Mouse (Mus musculus) liver, embryonic 15.5 days (tissue): ENCODE data around the gene Atp2a3. TPM values are rescaled to one million over a fixed set of nuclear protein-coding genes. Genes with fewer than 3 reads are reported as not detected.

Experiments used
- ATAC-seq: fragments of 200-750 bp; cut with Nextera tagmentation; 2 replicates; pipeline ENCODE4 v1.8.0; 2017; ENCODE audit warnings: moderate number of reproducible peaks, mild to moderate bottlenecking, moderate library complexity; ENCODE audit not compliant: insufficient read depth
- H3K27ac ChIP-seq: fragments of 300-500 bp; sonication (generic); replicated peaks from 2 replicates; pipeline ENCODE4 v1.5.1; 2015; ENCODE audit warnings: mild to moderate bottlenecking, inconsistent platforms
- H3K27me3 ChIP-seq: fragments of 300-500 bp; sonication (generic); 2 replicates; pipeline ENCODE4 v1.6.1; 2015; ENCODE audit warnings: mild to moderate bottlenecking, inconsistent platforms
- H3K36me3 ChIP-seq: fragments of 300-500 bp; sonication (generic); replicated peaks from 2 replicates; pipeline ENCODE4 v1.6.1; 2015; ENCODE audit warnings: moderate library complexity, mild to moderate bottlenecking, inconsistent platforms
- H3K4me1 ChIP-seq: fragments of 300-500 bp; sonication (generic); replicated peaks from 2 replicates; pipeline ENCODE4 v1.6.1; 2015; ENCODE audit warnings: inconsistent platforms
- H3K4me2 ChIP-seq: fragments of 300-500 bp; sonication (generic); 2 replicates; pipeline ENCODE4 v1.6.1; 2015; ENCODE audit warnings: moderate library complexity, mild to moderate bottlenecking, inconsistent platforms
- H3K4me3 ChIP-seq: fragments of 300-500 bp; sonication (generic); replicated peaks from 2 replicates; pipeline ENCODE4 v1.5.1; 2015; ENCODE audit warnings: mild to moderate bottlenecking, inconsistent platforms
- H3K9ac ChIP-seq: fragments of 300-500 bp; sonication (generic); 2 replicates; pipeline ENCODE4 v1.6.1; 2015; ENCODE audit warnings: moderate library complexity, mild to moderate bottlenecking, inconsistent platforms
- H3K9me3 ChIP-seq: fragments of 300-500 bp; sonication (generic); replicated peaks from 2 replicates; pipeline ENCODE4 v1.6.1; 2016; ENCODE audit warnings: inconsistent platforms
- WGBS: fragments of 180-500 bp; shearing (Covaris S2); methylation state at CpG from one replicate; pipeline ENCODE4 v1.1.7; 2015; ENCODE audit warnings: mixed read lengths; ENCODE audit not compliant: insufficient replicate concordance; 5-methylcytosine and 5-hydroxymethylcytosine counted together
- polyA plus RNA-seq: library from polyadenylated mRNA; unstranded; fragments of >200 nt; fragmentation: Nextera tagmentation; extraction: Ambion mirVana; gene quantifications from 2 replicates; pipeline ENCODE4 v1.2.1, GENCODE M21; 2015

Atp2a3 gene
- polyA plus RNA-seq, 1 experiment from 2014 or later = 10.6 TPM

DNA sequence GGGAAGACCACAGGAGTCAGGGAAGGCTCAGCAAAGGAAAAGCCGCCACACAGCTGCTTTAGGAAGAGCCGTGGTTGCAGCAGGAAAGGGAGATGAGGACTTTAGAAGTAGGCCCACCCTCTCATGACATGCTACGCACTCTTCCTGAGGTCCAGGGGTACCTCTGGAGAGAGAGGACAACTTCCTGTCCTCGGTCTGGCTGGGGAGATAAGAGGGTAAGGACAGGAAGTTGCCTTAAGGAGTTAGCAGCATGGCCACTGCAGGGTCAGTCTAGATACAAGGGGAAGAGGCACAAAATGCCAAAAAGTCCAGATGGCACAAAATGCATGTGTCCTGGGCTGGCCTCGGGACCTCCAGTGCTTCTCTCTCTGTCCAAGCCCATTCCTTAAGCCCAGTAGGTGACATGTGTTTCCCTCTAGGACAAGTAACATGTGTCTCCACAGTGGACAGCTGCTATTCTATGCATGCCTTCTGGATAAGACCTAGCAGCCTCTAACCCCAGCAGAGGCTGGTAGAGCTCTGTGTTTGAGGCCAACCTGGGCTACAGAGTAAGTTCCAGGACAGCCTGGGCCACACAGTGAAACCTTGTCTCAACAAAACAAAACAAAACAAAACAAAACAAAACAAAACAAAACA is 5.5 kb upstream of the Atp2a3 start:
- Histone ChIP-seq H3K27me3 (peaks cover 17% of the 10 kb centered on the region), H3K27ac (no peak overlapping the region), H3K4me3 (no peak overlapping the region), H3K36me3 (no peaks in the 10 kb centered on the region), H3K4me1 (peaks cover 24% of the 10 kb centered on the region), H3K4me2 (no peak overlapping the region), H3K9me3 (no peaks in the 10 kb centered on the region), H3K9ac (no peak overlapping the region)
- WGBS = 18% methylated on average over 5 of the region's 5 CpGs
- ATAC-seq = peak; percentile 47; the same call in 1 of the 2 replicates

DNA sequence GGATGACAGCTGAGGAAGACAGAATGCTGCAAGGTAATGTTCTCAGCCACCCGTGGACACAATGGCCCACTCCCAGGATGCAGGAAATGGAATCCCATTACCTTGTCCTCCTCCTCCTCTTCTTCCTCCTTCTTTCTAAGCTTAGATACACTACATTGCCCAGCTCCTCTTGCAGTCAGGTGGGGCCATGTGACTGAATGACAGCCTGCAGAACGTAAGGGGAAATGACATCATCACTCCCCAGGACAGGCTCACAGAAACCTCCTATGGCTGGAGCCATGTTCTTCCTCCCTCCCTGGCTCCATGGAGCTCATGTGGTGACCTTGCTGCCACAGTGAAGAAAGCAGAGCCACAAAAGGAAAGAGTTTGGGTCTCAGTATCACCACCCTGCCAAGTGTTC is 3.7 kb upstream of the Atp2a3 start:
- H3K9ac ChIP-seq = no peak overlapping the region
- H3K4me1 ChIP-seq = peaks cover 38% of the 10 kb centered on the region
- no peak for ATAC-seq
- H3K36me3 ChIP-seq = no peaks in the 10 kb centered on the region
- H3K27ac ChIP-seq = no peak overlapping the region
- no peak overlapping the region for H3K4me2 ChIP-seq
- H3K4me3 ChIP-seq = no peak overlapping the region
- 18% methylated on average over 2 of the region's 2 CpGs for WGBS
- H3K9me3 ChIP-seq = no peaks in the 10 kb centered on the region
- H3K27me3 ChIP-seq = peaks cover 35% of the 10 kb centered on the region

DNA sequence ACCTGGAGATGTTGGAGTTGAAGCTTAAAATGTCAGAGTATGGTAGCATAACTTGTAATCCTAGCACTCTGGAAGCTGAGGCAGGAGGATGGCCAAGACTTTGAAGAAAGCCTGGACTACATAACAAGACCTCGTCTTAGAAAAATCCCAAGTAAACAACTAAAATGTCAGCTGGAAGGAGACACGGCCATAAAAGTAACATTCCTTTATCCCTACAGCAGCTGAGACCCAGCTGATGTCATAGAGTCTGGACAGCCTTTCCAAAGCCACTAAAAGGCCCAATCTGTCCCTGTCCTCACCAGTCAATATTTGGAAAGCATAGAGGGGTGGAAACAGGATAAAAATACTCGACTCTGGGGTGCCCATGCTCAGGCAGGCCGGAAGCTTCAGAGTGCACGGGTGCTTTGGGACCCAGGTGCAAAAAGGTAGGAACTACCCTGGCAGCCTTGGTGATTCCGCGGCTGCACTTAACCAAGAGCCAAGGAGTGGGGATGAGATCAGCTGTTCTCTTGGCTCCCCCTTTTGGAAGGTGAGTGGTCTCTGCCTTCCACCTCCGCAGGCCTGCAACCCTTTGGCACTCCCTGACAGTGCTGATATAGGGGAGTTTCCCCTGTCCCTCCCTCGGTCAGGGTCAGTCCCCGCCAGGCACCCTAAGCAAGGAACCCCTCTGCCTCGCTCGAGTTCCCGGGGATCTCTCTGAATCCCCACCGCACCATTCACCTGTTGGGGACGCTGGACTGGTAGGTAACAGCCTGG is 867 bp upstream of the Atp2a3 start:
- peaks cover 24% of the 10 kb centered on the region for H3K4me1 ChIP-seq
- H3K4me3 ChIP-seq = peak overlapping the region; percentile 53; the same call in 1 of the 2 replicates
- 27% methylated on average over 15 of the region's 15 CpGs for whole genome bisulfite sequencing

GRCm38 (mm10) chr11:72960723-72961071 is 272 bp upstream of the Atp2a3 start:
- H3K9ac ChIP-seq = no peak overlapping the region
- peaks cover 20% of the 10 kb centered on the region for H3K4me1 ChIP-seq
- H3K36me3 ChIP-seq = no peaks in the 10 kb centered on the region
- WGBS = 10% methylated on average over 14 of the region's 15 CpGs
- H3K9me3 ChIP-seq = no peaks in the 10 kb centered on the region
- ATAC-seq = no peak
- H3K27ac ChIP-seq = no peak overlapping the region
- peak overlapping the region; percentile 53 for H3K4me3 ChIP-seq
- peaks cover 48% of the 10 kb centered on the region for H3K27me3 ChIP-seq
- H3K4me2 ChIP-seq = peak overlapping the region; percentile 73

More for the DNA sequence above, 867 bp upstream of the Atp2a3 start:
- Histone ChIP-seq H3K9me3 (no peaks in the 10 kb centered on the region), H3K9ac (no peak overlapping the region), H3K27ac (no peak overlapping the region), H3K36me3 (no peaks in the 10 kb centered on the region), H3K27me3 (peaks cover 48% of the 10 kb centered on the region), H3K4me2 (peak overlapping the region; percentile 73)
- no peak for ATAC-seq

GRCm38 (mm10) chr11:72962378-72962777 is 1.4 kb downstream of the Atp2a3 start:
- H3K4me1 ChIP-seq = peaks cover 18% of the 10 kb centered on the region
- 33% methylated on average over 2 of the region's 2 CpGs for WGBS
- H3K9me3 ChIP-seq = no peaks in the 10 kb centered on the region
- H3K36me3 ChIP-seq = no peaks in the 10 kb centered on the region
- no peak for ATAC-seq
- no peak overlapping the region for H3K9ac ChIP-seq
- H3K4me3 ChIP-seq = 0 out of 2 replicates have a peak overlapping the region, but pooled peaks have one; percentile 53
- H3K27ac ChIP-seq = no peak overlapping the region
- H3K4me2 ChIP-seq = peak overlapping the region; percentile 73; the same call in 1 of the 2 replicates
- H3K27me3 ChIP-seq = peaks cover 48% of the 10 kb centered on the region

GRCm38 (mm10) chr11:72963058-72963788 is 2.3 kb downstream of the Atp2a3 start:
- H3K4me1 ChIP-seq = peaks cover 17% of the 10 kb centered on the region
- H3K27ac ChIP-seq = no peak overlapping the region; the same call in 1 of the 2 replicates
- 27% methylated on average over 7 of the region's 7 CpGs for WGBS
- H3K4me2 ChIP-seq = peak overlapping the region; percentile 23; the same call in 1 of the 2 replicates
- no peak for ATAC-seq
- H3K9ac ChIP-seq = no peak overlapping the region
- H3K27me3 ChIP-seq = peaks cover 48% of the 10 kb centered on the region
- H3K9me3 ChIP-seq = no peaks in the 10 kb centered on the region
- no peaks in the 10 kb centered on the region for H3K36me3 ChIP-seq
- H3K4me3 ChIP-seq = no peak overlapping the region

DNA sequence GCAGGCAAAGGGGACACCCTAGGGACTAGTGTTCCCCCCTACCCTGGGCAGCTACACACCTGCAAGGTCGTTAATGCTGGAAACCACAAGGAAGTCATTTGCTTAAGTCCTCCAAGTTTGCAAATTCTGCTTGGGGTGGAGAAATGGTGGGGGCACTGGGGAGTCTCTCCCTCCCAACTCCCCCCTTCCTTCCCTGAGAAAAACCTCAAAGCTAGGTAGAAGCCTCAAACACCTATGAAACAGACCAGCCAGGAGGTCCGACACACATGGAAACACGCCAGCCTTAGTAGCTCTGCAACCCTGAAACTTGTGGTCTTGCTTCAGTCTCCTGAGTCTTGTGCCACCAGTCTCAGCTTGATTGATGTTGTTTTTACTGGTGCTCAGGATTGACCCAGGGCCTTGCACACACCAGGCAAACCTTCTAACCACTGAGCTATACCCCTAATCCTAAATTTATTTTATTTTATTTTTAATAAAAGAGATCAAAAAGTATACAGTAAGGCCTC is 2.9 kb downstream of the Atp2a3 start:
- 64% methylated on average over 3 of the region's 3 CpGs for WGBS
- H3K27ac ChIP-seq = no peak overlapping the region; the same call in 1 of the 2 replicates
- peaks cover 48% of the 10 kb centered on the region for H3K27me3 ChIP-seq
- ATAC-seq = no peak
- H3K36me3 ChIP-seq = no peaks in the 10 kb centered on the region
- H3K4me2 ChIP-seq = no peak overlapping the region
- H3K9ac ChIP-seq = no peak overlapping the region
- no peak overlapping the region for H3K4me3 ChIP-seq
- H3K9me3 ChIP-seq = no peaks in the 10 kb centered on the region
- H3K4me1 ChIP-seq = peaks cover 17% of the 10 kb centered on the region

GRCm38 (mm10) chr11:72974995-72975503 is 14.1 kb downstream of the Atp2a3 start:
- WGBS = 72% methylated on average over 13 of the region's 13 CpGs
- H3K27me3 ChIP-seq = no peaks in the 10 kb centered on the region
- no peak overlapping the region for H3K4me3 ChIP-seq
- no peaks in the 10 kb centered on the region for H3K4me1 ChIP-seq
- no peak for ATAC-seq
- no peaks in the 10 kb centered on the region for H3K9me3 ChIP-seq
- H3K27ac ChIP-seq = no peak overlapping the region
- H3K36me3 ChIP-seq = no peaks in the 10 kb centered on the region
- H3K9ac ChIP-seq = no peak overlapping the region
- H3K4me2 ChIP-seq = no peak overlapping the region

DNA sequence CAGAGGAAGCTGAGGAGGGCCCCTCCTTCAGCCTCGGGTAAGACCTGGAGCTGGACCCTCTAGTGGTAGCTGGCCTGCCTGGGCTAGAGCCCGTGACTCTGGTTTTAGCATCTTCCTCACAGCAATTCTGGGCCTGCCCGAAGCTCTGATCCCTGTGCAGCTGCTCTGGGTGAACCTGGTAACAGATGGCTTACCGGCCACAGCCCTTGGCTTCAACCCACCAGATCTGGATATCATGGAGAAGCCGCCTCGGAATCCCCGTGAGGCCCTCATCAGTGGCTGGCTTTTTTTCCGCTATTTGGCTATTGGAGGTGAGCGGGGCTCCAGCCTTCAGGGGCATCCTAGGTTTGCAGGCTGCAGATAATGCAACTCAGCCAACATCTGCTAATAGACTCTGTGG is 21.5 kb downstream of the Atp2a3 start:
- no peak overlapping the region for H3K4me3 ChIP-seq
- H3K27ac ChIP-seq = no peak overlapping the region
- no peak overlapping the region for H3K4me2 ChIP-seq
- 0 out of 2 replicates have a peak, but pooled peaks cover 6% of the 10 kb centered on the region for H3K4me1 ChIP-seq
- no peaks in the 10 kb centered on the region for H3K9me3 ChIP-seq
- 65% methylated on average over 9 of the region's 9 CpGs for WGBS
- no peaks in the 10 kb centered on the region for H3K36me3 ChIP-seq
- H3K27me3 ChIP-seq = no peaks in the 10 kb centered on the region
- no peak overlapping the region for H3K9ac ChIP-seq
- no peak for ATAC-seq

- WGBS = 49% methylated on average over 5 of the region's 5 CpGs
- Histone ChIP-seq H3K4me3 (no peak overlapping the region), H3K9me3 (no peaks in the 10 kb centered on the region), H3K27me3 (no peaks in the 10 kb centered on the region), H3K9ac (no peak overlapping the region), H3K27ac (no peak overlapping the region), H3K36me3 (no peaks in the 10 kb centered on the region), H3K4me1 (0 out of 2 replicates have a peak, but pooled peaks cover 7% of the 10 kb centered on the region), H3K4me2 (no peak overlapping the region)
- no peak for ATAC-seq
Observed at GRCm38 (mm10) chr11:72983283-72983682, 22.3 kb downstream of the Atp2a3 start.

GRCm38 (mm10) chr11:72986745-72987144 is 25.8 kb downstream of the Atp2a3 start:
- Histone ChIP-seq H3K4me2 (no peak overlapping the region), H3K4me3 (no peak overlapping the region), H3K9ac (no peak overlapping the region), H3K4me1 (peaks cover 7% of the 10 kb centered on the region; the same call in 1 of the 2 replicates), H3K27me3 (no peaks in the 10 kb centered on the region), H3K36me3 (no peaks in the 10 kb centered on the region), H3K27ac (no peak overlapping the region), H3K9me3 (no peaks in the 10 kb centered on the region)
- ATAC-seq = no peak
- 35% methylated on average over 5 of the region's 5 CpGs for WGBS
